Mouse (Mus musculus) small intestine, adult 2 months (tissue): ENCODE results near the gene Pex7.

Source experiments
- CTCF ChIP-seq: fragments of 200-500 bp; IDR thresholded peaks from 2 replicates; pipeline ENCODE4 v1.5.1; 2012; ENCODE audit warnings: low read depth, mild to moderate bottlenecking, control low read depth, inconsistent platforms, low read length, moderate library complexity, mixed read lengths; ENCODE audit not compliant: insufficient replicate concordance, insufficient read length; ENCODE audit errors: extremely low read depth
- POLR2A ChIP-seq: fragments of 200-500 bp; IDR thresholded peaks from 2 replicates; pipeline ENCODE4 v1.6.1; 2012; ENCODE audit warnings: low read depth, mild to moderate bottlenecking, control low read depth, inconsistent platforms, low read length, moderate library complexity

DNA sequence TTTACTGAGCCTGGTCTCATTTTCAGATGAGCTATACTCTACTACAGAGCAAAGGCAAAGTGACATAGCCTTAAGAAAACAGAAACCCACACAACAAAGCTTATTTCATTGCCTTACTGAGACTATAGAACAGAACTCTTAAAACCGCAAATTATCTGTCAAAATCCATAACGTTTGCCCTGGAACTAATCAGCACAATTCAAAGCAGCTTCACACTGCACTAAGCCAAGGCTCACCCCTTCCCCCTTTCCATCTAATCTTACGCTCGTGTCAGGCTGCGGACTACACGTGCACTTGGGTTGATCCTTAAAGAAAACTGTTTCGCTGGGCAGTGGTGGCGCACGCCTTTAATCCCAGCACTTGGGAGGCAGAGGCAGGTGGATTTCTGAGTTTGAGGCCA, 29.8 kb downstream of the Pex7 start:
- TF ChIP-seq CTCF (no peak), POLR2A (no peak)
